Mouse (Mus musculus) CH12.LX (cell line): Measurements from ENCODE around the gene Necap1.

Experiments used
- CTCF ChIP-seq, 2 experiments: IDR thresholded peaks in 1 of 2; conservative IDR thresholded peaks in 1 of 2; 2 replicates each; pipeline ENCODE4 v1.5.1; 2011 to 2012; ENCODE audit warnings: low read depth in 2 of 2, low read length in 2 of 2, improper control_type of control experiment in 1 of 2, inconsistent platforms in 1 of 2, mild to moderate bottlenecking in 1 of 2, moderate library complexity in 1 of 2
- MAFK ChIP-seq: IDR thresholded peaks from 2 replicates; pipeline ENCODE4 v1.6.1; 2011; ENCODE audit warnings: low read length, improper control_type of control experiment; ENCODE audit not compliant: insufficient replicate concordance
- MEF2A ChIP-seq: IDR thresholded peaks from 2 replicates; pipeline ENCODE4 v1.6.1; 2014; ENCODE audit warnings: low read depth, mild to moderate bottlenecking, inconsistent platforms, low read length, improper control_type of control experiment, borderline replicate concordance
- POLR2A ChIP-seq: IDR thresholded peaks from 2 replicates; pipeline ENCODE4 v1.6.1; 2011; ENCODE audit warnings: low read depth, mild to moderate bottlenecking, improper control_type of control experiment, low read length
- ZC3H11A ChIP-seq: IDR thresholded peaks from 2 replicates; pipeline ENCODE4 v1.6.1; 2012; ENCODE audit warnings: low read depth, mild to moderate bottlenecking, inconsistent platforms, low read length, improper control_type of control experiment
- ZNF384 ChIP-seq: IDR thresholded peaks from 2 replicates; pipeline ENCODE4 v1.6.1; 2012; ENCODE audit warnings: low read depth, low read length, improper control_type of control experiment, inconsistent platforms

DNA sequence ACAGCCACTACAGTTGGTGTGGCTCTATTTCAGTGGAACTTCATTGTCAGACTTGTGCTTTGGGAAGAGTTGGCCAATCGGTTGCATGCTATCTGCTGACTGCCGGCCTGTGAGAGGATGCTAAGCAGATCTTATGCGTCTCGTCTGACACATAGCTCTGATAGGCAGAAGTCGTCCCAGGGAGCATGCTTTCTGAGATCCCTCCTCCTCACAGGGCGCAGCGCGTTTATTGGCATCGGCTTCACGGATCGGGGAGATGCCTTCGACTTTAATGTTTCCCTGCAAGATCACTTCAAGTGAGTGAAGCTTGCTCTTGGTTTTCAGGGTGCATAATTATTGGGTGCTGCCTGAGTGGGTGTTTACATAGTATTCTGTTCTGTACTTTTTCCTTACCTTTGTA lies 7.0 kb downstream of the Necap1 start:
- TF ChIP-seq ZNF384 (no peak), POLR2A (no peak), MEF2A (no peak), ZC3H11A (no peak), CTCF (conservative IDR thresholded peaks at IDR 0.05 in 1 of 2, IDR thresholded peaks at IDR 0.05 in 1 of 2; ENCODE audit: low read depth in 2 of 2, low read length in 2 of 2) (no peak), MAFK (no peak)
